Mouse (Mus musculus): Measurements from ENCODE around the gene Tns1.
"Not testable (repeated sequence)": the region's sequence is repeated elsewhere in the genome, so short reads cannot be mapped to it uniquely, and the experiment has no call there.

Tns1 gene

DNA sequence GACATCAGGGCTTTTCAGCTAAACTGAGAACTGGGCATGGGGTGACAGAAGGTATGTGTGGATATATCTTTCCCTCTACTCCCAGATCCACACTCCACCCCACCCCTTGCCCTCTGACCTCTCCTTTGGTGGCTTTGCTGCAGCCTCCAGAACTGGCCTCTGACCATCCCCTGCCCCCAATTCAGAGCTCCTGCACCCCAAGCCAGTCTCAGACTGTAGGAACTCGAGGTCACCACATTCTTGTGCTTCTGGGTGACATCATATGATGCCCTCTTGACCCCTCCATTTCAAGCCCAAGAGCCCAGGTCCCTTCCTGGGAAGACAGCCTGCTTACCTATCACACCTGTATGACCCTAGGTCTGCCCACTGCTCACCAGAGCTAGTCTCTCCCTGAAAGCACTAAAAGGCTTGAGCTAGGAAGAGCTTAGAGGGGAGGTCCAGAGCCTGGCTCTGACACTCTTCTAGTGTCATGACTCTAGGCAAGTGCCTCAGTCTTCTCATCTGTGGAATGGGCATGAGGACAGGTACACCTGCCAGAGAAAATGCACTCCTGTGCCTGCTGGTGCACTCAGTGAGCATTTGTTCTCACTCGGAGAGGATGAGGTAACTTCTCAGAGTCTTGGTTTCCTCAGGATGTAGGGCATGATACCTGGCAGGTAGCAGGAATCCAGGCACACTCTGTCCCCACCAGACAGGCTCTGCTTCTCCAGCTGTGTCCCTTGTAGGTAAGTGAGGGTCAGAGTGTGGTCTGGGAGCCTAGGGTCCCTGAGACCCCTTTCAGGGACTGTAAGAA is 214.9 kb downstream of the Tns1 start:
- DNase-seq (ENCODE audit: low spot score), result no peak

DNA sequence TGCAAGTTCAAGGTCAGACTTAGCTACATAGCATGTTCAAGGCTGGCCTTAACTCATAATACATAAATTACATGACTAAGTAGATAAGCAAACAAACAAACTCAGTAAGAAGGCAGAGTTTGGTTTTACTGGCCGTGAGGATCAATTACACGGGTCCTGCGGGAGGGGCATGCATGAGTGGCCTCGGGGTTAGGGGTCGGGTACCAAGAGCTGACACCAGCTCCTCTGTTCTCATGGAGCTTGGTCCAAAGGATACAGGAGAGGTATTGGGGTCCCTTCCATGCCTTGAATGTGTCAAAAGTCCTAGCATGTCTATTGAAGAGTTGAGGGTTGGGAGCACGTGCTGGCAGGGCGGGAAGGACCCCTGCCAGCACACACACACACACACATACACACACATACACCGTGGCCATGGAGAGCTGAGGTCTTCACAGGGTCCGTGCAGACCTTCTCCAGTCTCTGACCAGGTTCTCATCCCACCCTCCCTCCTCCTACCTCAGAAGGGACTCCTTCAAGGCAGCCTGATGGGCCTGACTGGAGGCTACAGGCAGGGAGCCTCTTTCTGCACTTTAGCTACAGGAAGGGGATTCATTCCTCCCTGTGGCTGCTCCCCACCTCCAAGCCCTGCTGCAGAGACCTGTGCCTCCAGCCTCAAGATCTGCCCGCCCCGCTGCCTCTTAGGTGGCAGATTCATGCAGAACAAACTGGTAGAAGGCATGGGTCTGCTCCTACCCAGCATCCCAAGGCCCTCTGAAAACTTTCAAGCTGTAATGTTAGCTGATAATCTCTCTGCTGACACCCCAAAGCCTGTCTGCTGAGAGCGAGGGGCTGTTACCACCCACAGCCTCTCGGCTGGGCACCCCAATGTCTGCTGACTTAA is 215.9 kb downstream of the Tns1 start:
- no peak for DNase-seq (ENCODE audit: low spot score)

DNA sequence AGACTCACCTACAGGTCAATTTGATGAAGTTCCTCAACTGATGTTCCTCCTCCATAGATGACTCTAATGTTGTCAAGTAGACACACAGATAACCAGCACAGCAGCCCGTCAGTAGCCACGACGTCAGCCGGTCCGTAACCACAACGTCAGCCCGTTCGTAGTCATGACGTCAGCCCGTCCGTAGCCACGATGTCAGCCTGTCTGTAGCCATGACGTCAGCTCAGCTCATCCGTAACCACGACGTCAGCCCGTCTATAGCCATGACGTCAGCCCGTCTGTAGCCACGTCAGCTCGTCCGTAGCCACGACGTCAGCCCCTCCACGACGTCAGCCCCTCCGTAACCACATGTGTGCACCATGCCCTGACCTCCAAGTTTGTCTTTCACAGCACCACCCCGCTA is 217.1 kb downstream of the Tns1 start:
- no peak for DNase-seq (ENCODE audit: low spot score)

DNA sequence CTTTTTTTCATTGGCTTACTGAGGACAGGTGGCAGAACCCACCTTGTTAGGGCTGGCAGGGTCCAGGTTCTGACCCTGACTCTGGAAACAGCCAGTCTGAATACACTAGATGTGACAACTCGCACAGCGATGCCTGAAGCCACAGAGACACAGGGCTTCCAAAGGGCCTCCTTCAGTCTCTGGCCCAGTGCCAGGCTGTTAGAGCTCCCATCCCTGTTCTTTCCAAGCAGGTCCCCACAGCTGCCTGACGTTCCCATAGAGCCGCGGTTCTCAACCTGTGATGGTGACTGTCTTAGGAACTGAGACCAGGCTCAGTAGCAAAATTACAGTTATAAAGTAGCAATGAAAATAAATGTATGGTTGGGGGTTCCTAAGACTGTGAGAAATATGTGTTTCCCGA is 217.9 kb downstream of the Tns1 start:
- DNase-seq (ENCODE audit: low spot score), result peak; percentile 4

DNA sequence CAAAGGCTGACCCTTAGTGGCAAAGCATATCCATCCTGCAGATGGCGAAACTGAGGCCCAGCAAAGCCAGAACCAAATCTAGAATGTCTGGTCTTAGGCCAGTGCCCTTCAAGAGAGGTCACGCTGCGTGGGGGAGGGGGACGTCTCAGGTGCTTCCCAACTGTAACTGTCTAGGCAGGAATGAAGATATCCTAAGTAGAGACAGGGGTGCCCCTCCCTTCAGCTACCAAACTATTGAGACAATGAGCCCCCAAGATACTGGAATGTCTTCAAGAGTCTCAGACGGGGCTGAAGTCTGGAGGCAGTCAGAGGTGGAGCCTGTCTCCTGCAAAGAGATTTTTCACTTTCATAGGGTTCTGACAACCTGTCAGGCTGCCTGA is 218.4 kb downstream of the Tns1 start:
- DNase-seq (ENCODE audit: low spot score), result no peak

DNA sequence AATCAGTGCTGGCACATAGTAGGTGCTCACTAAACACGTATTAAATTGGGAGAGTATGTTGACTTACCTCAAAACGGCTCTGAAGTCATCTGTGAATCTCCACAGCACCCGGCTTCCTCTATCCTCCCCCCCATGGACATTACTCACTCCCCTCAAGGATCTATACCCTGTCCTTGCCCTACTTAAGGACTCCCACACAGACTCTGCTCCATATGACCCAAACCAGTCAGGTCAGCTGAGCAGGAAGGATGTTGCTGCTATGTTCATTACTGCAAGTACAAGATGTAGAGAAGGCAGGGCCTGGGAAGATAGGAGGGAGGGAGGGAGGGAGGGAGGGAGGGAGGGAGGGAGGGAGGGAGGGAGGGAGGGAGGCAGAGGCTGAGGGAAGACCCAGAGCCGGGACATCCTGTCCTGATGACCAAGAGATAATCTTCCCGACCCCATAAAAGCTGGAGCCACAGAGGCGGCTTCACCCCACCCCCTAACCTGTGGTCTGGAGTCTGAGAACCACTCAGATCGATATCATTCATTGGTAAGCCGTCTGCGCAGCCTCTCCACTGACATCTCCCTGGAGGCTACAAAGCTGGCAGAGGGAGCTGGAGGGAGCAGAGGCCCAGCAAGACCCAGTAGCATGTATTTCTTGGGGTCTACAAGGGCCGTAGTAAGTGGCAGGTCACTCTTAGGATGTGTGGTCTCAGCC is 219.0 kb downstream of the Tns1 start:
- DNase-seq (ENCODE audit: low spot score), result peak; percentile 12

DNA sequence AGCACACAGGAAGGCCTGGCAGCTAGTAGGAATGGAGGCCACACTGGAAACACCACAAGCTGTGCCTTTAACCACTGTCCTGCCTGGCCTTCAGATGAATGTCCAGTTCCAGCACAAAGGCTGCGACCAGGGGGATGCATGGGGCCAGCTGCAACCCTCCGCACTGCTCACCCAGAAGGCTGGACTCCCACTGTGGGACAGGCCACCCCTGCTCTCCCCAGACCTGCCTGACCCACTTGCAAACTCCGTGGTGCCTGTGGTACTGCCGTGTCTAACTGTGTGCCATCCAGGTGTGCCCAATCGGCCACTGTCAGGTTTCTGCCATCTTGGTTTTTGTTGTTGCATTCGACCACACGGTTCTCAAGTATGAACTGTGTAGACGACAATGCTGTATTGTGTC is 219.6 kb downstream of the Tns1 start:
- DNase-seq (ENCODE audit: low spot score), result no peak

DNA sequence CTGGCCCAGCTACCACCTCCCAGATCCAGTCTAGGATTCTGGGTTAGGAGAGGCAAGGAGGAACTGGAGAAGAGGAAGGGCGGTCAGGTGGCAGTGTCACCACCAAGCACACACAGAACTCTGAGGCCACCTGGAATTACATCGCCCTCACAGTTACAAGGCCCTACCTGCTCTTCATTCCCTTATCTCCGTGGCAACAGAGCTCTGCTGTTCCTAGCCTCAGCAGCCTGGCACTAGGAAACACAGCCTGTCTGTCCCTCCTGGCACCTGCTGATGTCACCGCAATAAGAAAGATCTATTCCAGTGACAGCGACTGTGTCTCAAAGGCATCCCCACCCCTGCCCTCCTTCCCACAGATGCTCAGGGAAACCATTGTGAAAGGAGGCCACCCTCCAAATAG is 221.2 kb downstream of the Tns1 start:
- no peak for DNase-seq (ENCODE audit: low spot score)

DNA sequence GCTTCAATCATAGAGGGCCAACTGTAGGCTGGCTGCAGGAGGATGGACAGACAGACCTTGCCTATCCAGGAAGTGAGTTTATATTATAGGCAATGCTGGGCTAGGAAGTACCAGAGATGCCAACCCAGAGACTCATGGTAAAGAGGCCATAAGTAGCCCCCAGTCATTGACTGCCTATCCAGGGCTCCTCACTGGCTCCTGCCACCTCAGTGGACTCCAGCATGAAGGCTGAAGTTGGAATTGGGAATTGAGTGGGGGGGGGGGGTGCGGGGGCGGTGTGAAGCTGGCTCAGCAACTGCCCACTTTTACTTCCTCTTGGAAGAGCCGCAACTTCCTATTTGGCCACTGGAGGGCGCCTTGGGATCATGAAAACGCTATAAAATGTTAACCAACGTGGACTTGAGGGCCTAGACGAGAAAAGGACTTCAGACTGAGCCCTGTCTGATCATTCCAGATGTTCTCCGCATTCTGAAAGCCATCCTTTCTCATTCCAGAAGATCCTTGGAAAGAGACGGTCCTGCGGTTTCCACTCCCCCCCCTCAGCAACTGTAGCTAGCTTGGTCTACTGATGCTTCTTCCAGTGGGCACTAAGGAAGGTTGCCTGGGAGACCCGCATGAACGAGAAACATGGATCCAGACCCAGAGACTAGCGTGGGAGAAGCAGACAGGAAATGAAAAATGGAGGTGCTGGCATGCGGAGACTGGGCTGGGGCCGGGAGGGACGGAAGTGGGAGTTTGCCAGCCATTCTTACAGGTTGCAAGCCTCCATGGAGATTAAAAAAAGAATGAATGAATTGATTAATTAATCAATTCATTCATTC is 221.9 kb downstream of the Tns1 start:
- peak; percentile 56 for DNase-seq (ENCODE audit: low spot score)

DNA sequence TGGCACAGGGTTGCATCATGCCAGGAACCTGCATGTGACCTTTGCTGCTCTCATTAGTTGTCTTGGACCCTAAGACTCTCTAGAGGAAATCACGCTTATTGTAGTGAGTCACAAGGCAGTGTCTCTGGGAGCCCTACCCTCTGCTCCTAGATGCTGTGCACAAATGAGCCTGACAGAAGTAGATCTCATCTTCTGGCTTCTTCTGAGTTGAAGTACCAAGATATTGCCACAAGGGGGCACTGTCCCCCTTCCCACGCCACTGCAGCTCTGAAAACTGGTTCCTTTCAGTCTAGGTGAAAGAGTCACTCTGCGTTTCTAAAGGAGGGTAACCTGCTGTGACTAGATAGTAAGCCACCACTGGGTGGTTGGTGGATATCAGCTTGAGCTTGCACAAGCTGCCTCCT is 222.8 kb downstream of the Tns1 start:
- no peak for DNase-seq (ENCODE audit: low spot score)

DNA sequence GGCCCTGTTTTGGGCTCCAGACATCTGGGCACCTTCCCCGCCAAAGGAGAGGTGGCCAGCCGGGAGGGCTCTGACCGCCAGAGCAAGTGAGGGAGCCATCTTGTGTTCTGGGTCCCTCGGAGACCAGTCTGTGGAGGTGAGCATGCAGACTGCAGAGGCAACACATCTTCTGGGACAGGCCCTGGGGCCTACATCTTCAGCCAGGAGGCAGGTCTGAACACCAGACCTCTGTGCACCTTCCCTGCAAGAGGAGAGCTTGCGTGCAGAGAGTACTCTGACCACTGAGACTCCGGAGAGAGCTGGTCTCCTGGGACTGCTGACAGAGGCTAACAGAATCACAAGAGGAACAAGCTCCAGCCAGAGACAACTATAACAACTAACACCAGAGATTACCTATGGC is 228.8 kb downstream of the Tns1 start:
- DNase-seq (ENCODE audit: low spot score), result not testable (repeated sequence)

DNA sequence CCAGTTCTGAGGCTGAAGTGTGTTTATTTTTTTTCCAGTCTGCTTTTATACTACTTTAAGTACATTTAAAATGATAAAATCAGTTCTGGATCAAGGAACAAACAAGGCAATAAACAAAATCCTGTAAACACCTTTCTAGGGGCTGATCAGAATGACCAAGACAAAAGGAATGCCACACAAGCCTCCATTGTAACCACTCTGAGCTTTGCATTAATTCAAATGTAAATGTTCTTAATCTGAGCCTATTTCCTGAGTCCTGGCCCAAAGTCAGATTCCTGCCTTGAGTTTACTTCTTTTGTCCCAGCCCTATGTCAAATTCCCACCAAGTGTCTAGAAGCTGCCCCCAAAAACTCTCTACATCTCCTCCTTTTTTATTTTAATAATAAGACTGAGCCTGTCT is 243.5 kb downstream of the Tns1 start:
- DNase-seq (ENCODE audit: low spot score), result no peak

DNA sequence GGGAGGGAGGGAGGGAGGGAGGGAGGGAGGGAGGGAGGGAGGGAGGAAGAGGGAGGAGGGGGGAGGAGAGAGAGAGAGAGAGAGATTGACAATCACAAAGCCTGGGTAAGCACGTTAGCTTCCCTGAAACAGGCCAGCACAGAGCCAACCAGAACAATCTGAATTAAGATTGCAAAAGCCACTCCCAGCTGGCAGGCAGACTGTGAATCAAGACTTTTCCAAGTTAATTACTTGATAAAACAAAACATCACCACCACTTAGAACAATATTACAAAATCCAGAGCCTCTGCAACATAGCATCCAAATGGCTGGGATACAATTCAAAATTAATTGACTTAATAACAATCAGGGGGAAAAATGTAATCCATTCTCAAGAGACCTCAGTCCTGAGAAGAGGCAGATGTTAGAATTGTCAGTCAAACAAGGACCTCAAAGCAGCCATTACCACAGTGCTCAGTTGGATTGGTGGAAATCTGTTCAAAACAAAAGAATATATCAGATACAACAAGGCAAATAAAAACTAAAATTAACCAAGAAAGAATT is 248.5 kb downstream of the Tns1 start:
- no peak for DNase-seq (ENCODE audit: low spot score)

DNA sequence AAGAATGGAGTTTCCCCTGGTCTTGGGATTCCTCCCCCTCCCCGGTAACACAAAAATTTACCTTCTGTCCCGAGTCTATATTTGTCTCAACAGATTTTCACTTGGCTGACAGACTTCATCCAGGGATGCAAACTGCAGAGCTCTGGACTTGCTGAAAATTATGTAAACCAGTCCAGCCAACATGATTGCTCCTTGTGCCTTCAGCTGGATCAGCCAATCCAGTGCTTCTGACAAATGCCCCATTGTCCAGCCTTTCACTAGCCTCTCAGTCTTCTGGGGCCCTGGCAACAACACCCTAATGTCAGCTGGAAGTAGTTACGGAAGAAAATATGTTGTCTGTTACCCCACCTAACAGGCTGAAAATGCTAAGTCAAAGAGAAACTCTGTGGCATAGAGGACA is 259.9 kb downstream of the Tns1 start:
- no peak for DNase-seq (ENCODE audit: low spot score)

DNA sequence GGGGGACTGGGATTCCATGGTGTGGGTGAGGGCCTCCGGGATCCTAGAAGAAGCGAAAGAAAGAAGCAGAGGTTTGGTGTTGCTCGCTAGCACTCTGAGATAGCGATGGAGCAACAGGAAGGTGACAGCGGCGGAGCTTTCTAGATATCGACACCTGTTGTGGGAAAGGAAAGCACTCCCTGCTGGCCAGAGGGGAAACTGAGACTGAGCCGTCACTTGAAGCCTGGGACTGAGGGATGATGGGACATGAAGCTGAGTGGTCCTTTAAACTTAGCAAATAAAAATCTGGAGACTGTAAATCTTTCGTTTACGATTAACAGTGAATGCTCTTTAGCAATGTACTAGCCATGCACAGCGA is 261.2 kb downstream of the Tns1 start:
- no peak for DNase-seq (ENCODE audit: low spot score)

DNA sequence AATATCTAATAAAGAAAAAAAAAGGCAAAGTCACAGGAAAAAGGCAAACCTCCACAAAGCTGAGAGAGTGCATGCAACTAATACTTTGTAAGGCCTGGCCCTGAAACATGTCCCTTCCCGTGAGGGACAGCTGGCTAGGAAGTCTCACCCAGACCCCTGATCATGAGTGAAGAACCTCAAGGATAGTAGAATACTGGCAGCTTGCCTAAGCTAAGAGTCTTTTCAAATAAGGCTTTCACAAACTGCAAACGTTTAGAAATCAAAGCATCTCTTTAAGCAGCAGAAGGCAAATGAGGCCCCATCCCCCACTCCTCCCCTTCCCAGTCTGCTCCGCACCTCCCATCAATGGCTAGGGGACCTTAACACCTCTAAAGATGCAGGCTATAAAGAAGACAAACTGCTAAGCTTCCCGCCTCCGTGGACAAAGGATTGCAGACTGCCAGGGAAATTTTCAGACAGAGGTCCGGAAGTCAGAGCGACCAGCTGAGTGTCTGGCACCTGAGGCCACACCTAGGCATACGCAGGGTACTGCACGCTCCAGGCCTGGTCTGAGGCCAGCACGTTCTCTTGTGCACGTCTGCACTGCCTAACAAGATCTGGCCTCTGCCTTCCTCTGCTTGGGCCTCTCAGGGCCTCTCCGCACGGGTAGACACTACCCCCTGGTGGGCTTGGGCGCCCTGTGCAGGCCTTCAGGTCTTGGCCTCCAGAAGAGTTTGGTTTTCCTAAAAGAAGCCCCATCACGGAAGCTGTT is 261.8 kb downstream of the Tns1 start:
- peak; percentile 50 for DNase-seq (ENCODE audit: low spot score)

DNA sequence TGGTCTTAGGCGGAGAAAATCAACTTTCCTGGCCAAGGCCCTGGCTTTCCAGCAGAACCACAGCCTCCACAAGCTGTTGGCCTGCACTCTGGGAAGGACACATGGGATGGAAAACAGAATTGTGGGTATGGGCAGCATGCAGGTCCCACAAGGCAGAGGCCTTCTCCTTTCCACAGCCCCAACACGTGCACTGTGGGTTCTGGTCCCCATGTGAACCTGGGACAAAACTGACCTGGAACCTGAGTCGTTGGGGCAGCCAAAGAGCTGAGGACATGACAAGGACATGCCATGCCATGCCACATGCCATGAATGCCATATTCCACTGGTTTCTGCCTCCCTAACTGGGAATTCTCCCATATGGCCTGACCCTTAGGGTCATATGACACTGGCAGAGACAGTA is 263.8 kb downstream of the Tns1 start:
- no peak for DNase-seq (ENCODE audit: low spot score)
